Mouse (Mus musculus) spleen, postnatal 4 days (tissue): ENCODE data around the gene I830077J02Rik.
A peak's percentile ranks its signal among the peaks of the same experiment; 100 is the strongest.
"Not testable (repeated sequence)": the region's sequence is repeated elsewhere in the genome, so short reads cannot be mapped to it uniquely, and the experiment has no call there.

Source experiments
- DNase-seq, 2 experiments: peaks; one replicate each; pipeline ENCODE4 v3.0.0; 2022; ENCODE audit warnings: low spot score in 2 of 2

The I830077J02Rik gene

DNA sequence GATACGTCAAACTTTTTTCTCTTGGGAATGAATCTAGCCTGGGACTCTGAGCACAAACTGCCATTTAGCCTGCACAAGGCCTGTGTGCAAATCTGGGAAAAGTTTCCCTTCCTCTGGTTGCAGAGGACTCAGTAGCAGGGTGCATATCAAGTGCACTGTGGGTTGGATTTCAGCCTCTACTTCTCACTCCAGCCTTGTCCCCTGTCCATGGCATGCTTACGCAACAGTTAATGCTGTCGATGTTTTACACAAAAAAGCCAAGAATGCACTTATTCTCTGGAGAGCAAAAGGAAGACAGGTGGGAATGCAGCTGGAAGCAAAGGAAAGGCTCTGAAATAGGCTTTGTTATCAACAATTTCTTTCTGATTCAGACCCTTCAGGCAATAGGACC, 14.1 kb downstream of the I830077J02Rik start:
- no peak for DNase-seq

- no peak for DNase-seq
Measured at GRCm38 (mm10) chr3:105917656-105918354, 14.7 kb downstream of the I830077J02Rik start.

DNA sequence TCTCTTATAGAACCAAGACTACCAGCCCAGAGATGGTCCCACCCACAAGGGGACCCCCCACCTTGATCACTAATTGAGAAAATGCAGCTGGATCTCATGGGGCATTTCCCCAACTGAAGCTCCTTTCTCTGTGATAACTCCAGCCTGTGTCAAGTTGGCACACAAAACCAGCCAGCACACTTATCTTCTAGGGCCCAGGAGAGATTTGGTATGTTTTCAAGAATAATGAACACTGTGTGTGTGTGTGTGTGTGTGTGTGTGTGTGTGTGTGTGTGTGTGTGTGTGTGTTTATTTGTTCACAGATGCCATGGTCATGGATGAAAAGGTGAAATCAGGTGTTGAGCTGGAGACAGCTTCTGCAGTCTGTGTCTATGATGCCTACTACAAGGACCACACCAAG, 16.0 kb downstream of the I830077J02Rik start:
- not testable (repeated sequence) for DNase-seq

GRCm38 (mm10) chr3:105915281-105915680, 17.2 kb downstream of the I830077J02Rik start:
- DNase-seq: no peak

DNA sequence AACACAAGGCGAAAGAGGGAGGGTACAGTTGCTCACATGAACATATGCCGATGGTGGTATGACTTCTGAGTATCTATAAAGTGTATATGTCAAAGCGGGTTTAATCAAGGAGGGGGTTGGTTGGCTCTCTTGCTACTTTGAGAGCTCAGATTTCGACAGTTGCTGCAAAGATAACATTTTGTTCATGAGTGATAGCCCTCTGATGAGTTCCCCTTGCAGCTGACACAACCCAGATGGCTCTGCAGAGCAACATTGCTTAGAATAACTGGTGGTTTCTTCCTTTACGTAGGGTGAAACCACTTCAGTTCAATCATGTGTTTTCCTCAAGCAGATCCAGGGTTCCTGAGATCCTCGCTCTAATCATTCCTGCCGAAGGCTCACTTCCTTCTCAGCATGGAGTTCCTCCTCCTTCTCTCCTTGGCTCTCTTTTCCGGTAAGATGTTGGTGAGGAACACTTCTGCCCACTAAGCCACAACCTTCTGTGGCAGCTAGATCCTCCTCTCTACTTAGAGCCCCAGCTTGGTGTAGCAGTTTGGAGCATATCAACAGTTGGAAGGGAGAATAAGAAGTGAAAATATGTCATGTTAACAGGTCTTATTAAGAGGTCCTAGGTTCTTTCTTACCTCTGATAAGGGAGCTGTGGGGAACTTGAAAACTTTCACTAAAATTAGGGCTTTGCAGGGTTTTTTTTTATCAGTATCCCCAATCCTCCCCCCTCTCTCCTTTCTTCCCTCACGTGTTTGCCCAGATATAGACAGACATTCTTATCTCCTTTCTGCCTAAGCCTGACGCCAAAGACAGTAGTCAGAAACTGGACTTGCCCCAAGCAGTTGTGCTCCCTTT, 18.4 kb downstream of the I830077J02Rik start:
- no peak for DNase-seq

DNA sequence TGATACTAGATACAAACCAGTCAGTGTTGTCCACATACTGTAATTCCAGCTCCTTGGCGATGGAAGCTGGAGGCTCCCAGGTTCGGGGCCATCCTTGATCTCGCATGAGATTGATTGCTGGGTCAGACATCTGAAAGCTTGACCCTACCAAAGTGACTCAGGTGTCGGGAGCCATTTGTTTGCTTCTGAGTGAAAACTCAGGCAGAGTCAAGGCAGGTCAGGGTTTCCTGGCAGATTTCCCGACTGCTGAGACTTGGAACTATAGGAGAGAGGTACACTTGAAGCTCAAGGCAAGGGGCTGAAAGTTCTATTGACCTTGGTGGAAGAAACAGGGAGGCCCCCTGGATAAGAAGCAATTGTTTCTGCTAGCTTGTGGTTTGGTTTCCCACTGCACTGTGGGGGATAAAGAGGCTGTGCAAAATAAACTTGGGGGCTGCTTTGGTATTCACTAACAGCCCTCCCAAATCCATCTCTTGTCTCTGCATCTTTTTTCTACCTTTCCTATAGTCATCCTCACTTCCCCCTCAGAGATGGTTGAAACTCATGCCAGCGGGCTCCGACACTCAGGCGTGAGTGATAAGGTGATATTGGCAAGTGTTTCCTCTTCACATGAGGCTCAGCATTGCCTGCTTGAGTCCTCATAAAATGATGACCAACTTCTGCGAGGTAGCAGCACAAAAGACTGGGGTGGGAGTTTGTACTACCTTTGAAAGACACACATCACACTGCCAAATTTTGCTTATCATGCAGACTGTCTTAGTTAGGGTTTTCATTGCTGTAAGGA, 20.2 kb downstream of the I830077J02Rik start:
- DNase-seq: peak in 1 of 2 experiments; percentile 50

DNA sequence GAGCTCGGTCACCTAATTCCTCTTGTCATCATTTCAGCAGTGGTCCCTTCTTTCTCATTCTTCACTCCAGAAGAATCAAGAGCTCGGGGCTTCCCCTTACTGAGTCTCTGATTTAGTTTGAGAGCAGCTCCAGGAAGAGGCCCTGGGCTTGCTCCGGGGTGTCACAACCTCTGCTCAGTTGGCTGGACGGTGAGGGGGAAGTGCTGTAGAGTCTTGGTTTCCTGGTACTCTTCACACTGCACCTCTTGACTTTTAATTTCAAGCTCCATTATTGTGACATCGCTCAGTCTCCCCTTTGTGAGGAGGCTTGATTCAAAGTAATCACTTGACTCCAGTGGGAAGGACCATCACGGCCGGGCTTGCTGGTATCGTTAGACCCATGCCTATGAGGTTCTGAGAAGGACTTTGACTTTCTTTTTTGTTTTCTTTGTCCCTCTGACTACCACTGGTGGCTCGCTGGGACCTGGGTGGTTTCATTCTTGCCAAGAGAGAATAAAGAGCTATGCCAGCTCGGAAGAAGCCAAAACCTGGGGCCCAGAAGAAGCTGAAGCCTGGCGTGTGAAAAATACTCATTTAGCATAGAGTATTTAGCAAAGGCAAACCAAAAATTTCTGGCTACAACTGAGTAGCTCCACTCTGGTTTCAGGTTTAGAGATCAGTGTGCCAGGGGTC, 21.8 kb downstream of the I830077J02Rik start:
- peak; percentile 56 to 72 for DNase-seq

DNA sequence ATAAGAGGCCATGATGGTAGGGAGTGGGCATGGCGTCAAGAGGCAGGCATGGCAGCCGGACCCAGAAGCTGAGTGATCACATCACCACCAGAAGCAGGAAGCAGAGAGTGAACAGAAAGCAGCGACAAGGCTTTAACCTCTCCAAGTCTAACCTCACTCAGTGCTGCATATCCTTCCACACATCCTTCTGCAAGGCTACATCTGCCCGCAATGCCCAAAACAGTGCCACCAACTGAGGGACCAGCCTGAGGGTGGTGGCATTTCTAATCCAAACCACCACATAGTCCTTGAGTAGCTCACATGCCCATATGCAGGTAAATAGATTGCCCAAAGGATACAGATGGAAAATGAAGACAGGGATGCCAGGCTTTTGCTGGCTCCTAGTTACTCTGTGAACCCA, 23.5 kb downstream of the I830077J02Rik start:
- DNase-seq: no peak

GRCm38 (mm10) chr3:105907956-105908655, 24.4 kb downstream of the I830077J02Rik start:
- no peak for DNase-seq

DNA sequence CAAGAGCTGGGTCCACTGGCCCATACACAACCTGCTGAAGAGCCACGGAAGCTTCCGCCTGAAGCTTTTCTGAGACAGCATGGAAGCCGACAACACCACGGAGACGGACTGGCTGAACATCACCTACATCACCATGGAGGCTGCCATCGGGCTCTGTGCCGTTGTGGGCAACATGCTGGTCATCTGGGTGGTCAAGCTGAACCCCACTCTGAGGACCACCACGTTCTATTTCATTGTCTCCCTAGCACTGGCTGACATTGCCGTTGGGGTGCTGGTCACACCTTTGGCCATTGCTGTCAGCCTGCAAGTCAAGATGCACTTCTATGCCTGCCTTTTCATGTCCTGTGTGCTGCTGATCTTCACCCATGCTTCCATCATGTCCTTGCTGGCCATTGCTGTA, 27.7 kb downstream of the I830077J02Rik start:
- DNase-seq: no peak

DNA sequence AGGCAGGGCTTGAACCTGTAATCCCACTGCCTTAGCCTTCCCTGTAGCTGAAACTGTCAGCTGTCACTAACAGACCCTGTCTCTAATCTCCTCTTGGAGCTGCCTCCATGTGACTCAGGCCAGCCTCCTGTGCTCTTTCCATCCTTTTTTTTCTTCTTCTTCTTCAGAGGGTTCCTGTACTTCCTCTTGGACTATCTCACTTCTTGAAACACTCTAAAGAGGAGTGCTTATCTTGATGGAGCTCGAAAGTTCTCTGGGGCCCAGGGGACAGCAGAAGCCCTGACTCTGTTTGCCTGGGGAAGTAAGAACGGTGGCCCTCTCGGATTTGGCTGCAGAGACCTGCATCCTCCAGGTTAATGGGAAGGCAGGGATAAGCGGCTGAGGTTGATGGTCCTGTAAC, 28.3 kb downstream of the I830077J02Rik start:
- DNase-seq: no peak

DNA sequence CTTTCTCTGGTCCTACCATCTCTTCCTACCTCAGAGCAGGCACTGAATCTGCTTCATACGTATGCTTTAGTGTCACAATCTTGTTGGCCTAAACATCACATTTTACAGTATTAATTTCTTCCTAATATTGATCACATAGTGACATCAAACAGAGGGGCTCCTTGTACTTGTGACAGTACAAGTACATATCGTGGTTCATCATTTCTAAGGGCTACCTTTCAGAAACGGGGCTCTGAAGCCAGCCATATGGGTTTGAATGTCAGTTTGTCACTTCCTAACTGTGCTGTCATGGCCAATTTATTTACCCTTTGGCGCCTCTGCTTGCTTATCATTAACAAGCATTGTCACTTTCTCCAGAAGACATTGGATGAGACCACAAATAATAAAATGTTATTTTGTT, 31.0 kb downstream of the I830077J02Rik start:
- DNase-seq: no peak

DNA sequence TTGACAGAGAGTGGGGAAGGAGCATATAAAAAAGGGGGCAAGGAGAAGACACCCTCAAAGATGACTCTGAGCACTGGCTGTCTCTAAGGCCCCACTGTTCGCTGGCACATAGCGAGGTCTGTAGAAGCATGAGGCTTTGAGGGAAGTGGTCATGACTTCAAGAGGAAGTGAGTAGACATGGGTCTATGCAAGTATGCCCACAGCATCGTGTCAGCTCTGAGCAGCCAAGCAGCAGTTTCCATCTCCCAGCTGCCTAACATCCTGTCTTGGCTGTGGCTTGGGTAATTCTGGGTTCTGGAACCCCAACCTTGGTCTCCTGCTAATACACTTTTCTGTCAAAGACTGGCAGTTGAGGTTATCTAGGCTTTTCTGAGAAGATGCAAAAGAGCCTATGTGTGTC, 31.7 kb downstream of the I830077J02Rik start:
- peak; percentile 45 to 73 for DNase-seq

DNA sequence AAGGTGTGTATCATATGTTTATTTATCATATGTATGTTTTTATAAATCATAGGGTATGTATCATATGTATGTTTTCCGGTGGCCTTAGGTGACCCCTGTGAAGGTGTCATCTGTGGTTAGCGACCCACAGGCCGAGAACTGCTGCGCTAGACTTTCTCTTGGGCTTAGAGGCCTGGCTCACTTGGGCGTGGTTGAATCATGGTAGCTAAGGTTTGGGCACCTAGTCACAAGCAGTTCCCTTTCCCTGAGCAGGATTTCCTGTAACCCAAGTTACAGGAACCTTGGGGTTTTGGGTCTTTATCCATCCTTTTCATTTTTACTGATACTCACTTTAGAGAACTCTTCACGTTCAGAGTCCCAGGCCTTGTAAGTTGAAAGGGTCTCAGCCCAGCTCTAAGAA, 32.2 kb downstream of the I830077J02Rik start:
- peak in 1 of 2 experiments; percentile 64 for DNase-seq

GRCm38 (mm10) chr3:105899394-105900147, 32.9 kb downstream of the I830077J02Rik start:
- DNase-seq: peak; percentile 85 to 93

GRCm38 (mm10) chr3:105898861-105899260, 33.6 kb downstream of the I830077J02Rik start:
- no peak for DNase-seq

- peak in 1 of 2 experiments; percentile 56 for DNase-seq
Measured at GRCm38 (mm10) chr3:105898325-105898724, 34.1 kb downstream of the I830077J02Rik start.

GRCm38 (mm10) chr3:105896811-105897210, 35.7 kb downstream of the I830077J02Rik start:
- no peak for DNase-seq

DNA sequence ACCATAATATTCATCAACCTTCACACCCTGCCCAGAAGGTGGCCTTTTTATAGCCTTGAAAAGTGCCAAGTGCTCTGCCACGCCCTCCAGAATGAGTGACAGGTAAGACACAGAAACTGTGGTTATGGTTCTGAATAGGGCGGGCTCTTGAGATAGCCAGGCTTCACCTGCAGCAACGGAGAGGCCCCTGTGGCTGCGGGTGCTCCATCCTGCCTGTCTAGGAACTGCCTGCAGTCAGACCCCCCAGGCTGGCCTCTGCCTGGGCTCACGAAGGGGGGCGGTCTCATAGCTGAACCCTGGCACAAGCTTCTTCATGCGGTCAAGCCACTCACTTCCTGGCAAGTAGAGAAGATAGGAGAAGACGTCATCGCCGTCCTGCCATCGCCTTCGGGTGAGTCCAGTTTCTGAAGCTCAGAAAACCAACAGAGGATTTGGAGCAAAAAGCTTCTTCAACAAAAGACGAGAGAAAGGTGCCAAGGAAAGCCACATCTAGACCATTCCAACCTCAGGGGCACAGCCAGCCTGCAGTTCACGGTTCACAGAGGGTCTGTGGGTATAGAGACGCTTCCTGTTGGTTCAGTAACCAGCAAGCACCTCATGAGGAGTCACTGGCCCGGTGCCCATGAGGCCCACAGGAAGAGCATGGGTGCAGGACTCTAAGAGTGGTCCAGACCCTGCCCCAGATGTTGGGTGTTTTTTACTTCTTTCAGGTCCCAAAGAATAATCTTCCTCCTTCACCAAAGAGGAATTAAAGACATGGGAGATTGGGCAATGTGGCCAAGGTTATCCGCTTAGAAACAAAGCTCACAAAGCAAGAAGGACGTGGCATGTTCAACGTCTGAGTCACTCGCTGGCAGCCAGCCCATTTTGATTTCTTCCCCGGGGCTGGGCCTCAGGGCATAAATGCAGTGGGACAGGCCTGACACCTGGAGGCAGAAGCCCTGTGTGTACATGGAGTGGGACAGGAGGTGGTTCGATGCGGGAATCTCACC, 37.6 kb downstream of the I830077J02Rik start:
- DNase-seq: peak; percentile 86 to 91
